Mouse (Mus musculus) forebrain, embryonic 15.5 days (tissue): Measurements from ENCODE around the gene Otog. TPM values are rescaled to one million over a fixed set of nuclear protein-coding genes. Genes with fewer than 3 reads are reported as not detected.

Source experiments
- ATAC-seq: fragments of 200-750 bp; cut with Nextera tagmentation; replicated peaks from 2 replicates; pipeline ENCODE4 v1.8.0; 2017; ENCODE audit warnings: mild to moderate bottlenecking, moderate TSS enrichment, moderate library complexity
- H3K27ac ChIP-seq: fragments of 300-500 bp; sonication (generic); replicated peaks from 2 replicates; pipeline ENCODE4 v1.5.1; 2015; ENCODE audit warnings: mild to moderate bottlenecking, inconsistent platforms
- H3K27me3 ChIP-seq: fragments of 300-500 bp; sonication (generic); 2 replicates; pipeline ENCODE4 v1.6.1; 2015; ENCODE audit warnings: inconsistent platforms
- H3K36me3 ChIP-seq: fragments of 300-500 bp; sonication (generic); 2 replicates; pipeline ENCODE4 v1.6.1; 2015; ENCODE audit warnings: mild to moderate bottlenecking, inconsistent platforms
- H3K4me1 ChIP-seq: fragments of 300-500 bp; sonication (generic); 2 replicates; pipeline ENCODE4 v1.6.1; 2015; ENCODE audit warnings: inconsistent platforms
- H3K4me2 ChIP-seq: fragments of 300-500 bp; sonication (generic); replicated peaks from 2 replicates; pipeline ENCODE4 v1.6.1; 2015; ENCODE audit warnings: mild to moderate bottlenecking, inconsistent platforms
- H3K4me3 ChIP-seq: fragments of 300-500 bp; sonication (generic); 2 replicates; pipeline ENCODE4 v1.5.1; 2015; ENCODE audit warnings: mild to moderate bottlenecking, inconsistent platforms
- H3K9ac ChIP-seq: fragments of 300-500 bp; sonication (generic); replicated peaks from 2 replicates; pipeline ENCODE4 v1.6.1; 2015; ENCODE audit warnings: mild to moderate bottlenecking, inconsistent platforms
- H3K9me3 ChIP-seq: fragments of 300-500 bp; sonication (generic); 2 replicates; pipeline ENCODE4 v1.6.1; 2016; ENCODE audit warnings: inconsistent platforms
- WGBS: fragments of 180-500 bp; shearing (Covaris S2); methylation state at CpG from one replicate; pipeline ENCODE4 v1.1.7; 2015; ENCODE audit warnings: mixed read lengths; 5-methylcytosine and 5-hydroxymethylcytosine counted together
- polyA plus RNA-seq: library from polyadenylated mRNA; unstranded; fragments of >200 nt; fragmentation: Nextera tagmentation; extraction: Ambion mirVana; gene quantifications from 2 replicates; pipeline ENCODE4 v1.2.1, GENCODE M21; 2015

Otog gene
- polyA plus RNA-seq, 1 experiment from 2014 or later = 0.05 TPM

GRCm38 (mm10) chr7:46285161-46285839, 44.5 kb downstream of the Otog start:
- Histone ChIP-seq H3K4me3 (no peak overlapping the region), H3K9ac (no peak overlapping the region), H3K36me3 (no peaks in the 10 kb centered on the region), H3K9me3 (no peaks in the 10 kb centered on the region), H3K27ac (no peak overlapping the region), H3K27me3 (no peaks in the 10 kb centered on the region), H3K4me1 (no peaks in the 10 kb centered on the region), H3K4me2 (no peak overlapping the region)
- ATAC-seq = no peak
- 86% methylated on average over 12 of the region's 12 CpGs for WGBS

GRCm38 (mm10) chr7:46286391-46286790, 45.6 kb downstream of the Otog start:
- Histone ChIP-seq H3K4me1 (no peaks in the 10 kb centered on the region), H3K27me3 (no peaks in the 10 kb centered on the region), H3K27ac (no peak overlapping the region), H3K4me2 (no peak overlapping the region), H3K9me3 (no peaks in the 10 kb centered on the region), H3K4me3 (no peak overlapping the region), H3K36me3 (no peaks in the 10 kb centered on the region), H3K9ac (no peak overlapping the region)
- WGBS = 84% methylated on average over 4 of the region's 4 CpGs
- no peak for ATAC-seq

GRCm38 (mm10) chr7:46287051-46287450, 46.3 kb downstream of the Otog start:
- Histone ChIP-seq H3K4me1 (no peaks in the 10 kb centered on the region), H3K9ac (no peak overlapping the region), H3K9me3 (no peaks in the 10 kb centered on the region), H3K27ac (no peak overlapping the region), H3K4me2 (no peak overlapping the region), H3K36me3 (no peaks in the 10 kb centered on the region), H3K4me3 (no peak overlapping the region), H3K27me3 (no peaks in the 10 kb centered on the region)
- 33% methylated on average over 8 of the region's 8 CpGs for whole genome bisulfite sequencing
- ATAC-seq = no peak

GRCm38 (mm10) chr7:46296330-46296729, 55.5 kb downstream of the Otog start:
- Histone ChIP-seq H3K4me3 (no peak overlapping the region), H3K4me2 (no peak overlapping the region), H3K27me3 (0 out of 2 replicates have a peak, but pooled peaks cover 3% of the 10 kb centered on the region), H3K9me3 (no peaks in the 10 kb centered on the region), H3K27ac (no peak overlapping the region), H3K4me1 (no peaks in the 10 kb centered on the region), H3K36me3 (no peaks in the 10 kb centered on the region), H3K9ac (no peak overlapping the region)
- ATAC-seq = no peak
- 18% methylated on average over 6 of the region's 6 CpGs for WGBS

- H3K9ac ChIP-seq = no peak overlapping the region
- H3K9me3 ChIP-seq = no peaks in the 10 kb centered on the region
- H3K4me3 ChIP-seq = no peak overlapping the region
- no peaks in the 10 kb centered on the region for H3K4me1 ChIP-seq
- H3K27ac ChIP-seq = no peak overlapping the region
- 80% methylated on average over 12 of the region's 12 CpGs for WGBS
- ATAC-seq = no peak
- H3K36me3 ChIP-seq = no peaks in the 10 kb centered on the region
- no peak overlapping the region for H3K4me2 ChIP-seq
- no peaks in the 10 kb centered on the region for H3K27me3 ChIP-seq
Observed at GRCm38 (mm10) chr7:46301031-46301632, 60.3 kb downstream of the Otog start.

GRCm38 (mm10) chr7:46313486-46313885, 72.7 kb downstream of the Otog start:
- WGBS = 32% methylated on average over 6 of the region's 6 CpGs
- Histone ChIP-seq H3K27ac (no peak overlapping the region), H3K27me3 (no peaks in the 10 kb centered on the region), H3K4me3 (no peak overlapping the region), H3K4me1 (no peaks in the 10 kb centered on the region), H3K9ac (no peak overlapping the region), H3K4me2 (no peak overlapping the region), H3K36me3 (no peaks in the 10 kb centered on the region), H3K9me3 (no peaks in the 10 kb centered on the region)
- no peak for ATAC-seq

- no peak for ATAC-seq
- H3K4me3 ChIP-seq = no peak overlapping the region
- no peaks in the 10 kb centered on the region for H3K27me3 ChIP-seq
- H3K4me1 ChIP-seq = no peaks in the 10 kb centered on the region
- no peak overlapping the region for H3K4me2 ChIP-seq
- H3K9me3 ChIP-seq = no peaks in the 10 kb centered on the region
- H3K27ac ChIP-seq = no peak overlapping the region
- H3K36me3 ChIP-seq = no peaks in the 10 kb centered on the region
- H3K9ac ChIP-seq = no peak overlapping the region
- WGBS = 32% methylated on average over 4 of the region's 6 CpGs
Observed at GRCm38 (mm10) chr7:46314220-46315009, 73.6 kb downstream of the Otog start.

- H3K27ac ChIP-seq = no peak overlapping the region
- H3K4me1 ChIP-seq = no peaks in the 10 kb centered on the region
- H3K4me2 ChIP-seq = no peak overlapping the region
- no peak overlapping the region for H3K9ac ChIP-seq
- no peaks in the 10 kb centered on the region for H3K36me3 ChIP-seq
- no peaks in the 10 kb centered on the region for H3K9me3 ChIP-seq
- WGBS = 84% methylated on average over 4 of the region's 4 CpGs
- ATAC-seq = no peak
- H3K27me3 ChIP-seq = no peaks in the 10 kb centered on the region
- H3K4me3 ChIP-seq = no peak overlapping the region
Observed at GRCm38 (mm10) chr7:46315692-46316091, 74.9 kb downstream of the Otog start.

- Histone ChIP-seq H3K4me3 (no peak overlapping the region), H3K4me2 (no peak overlapping the region), H3K27me3 (no peaks in the 10 kb centered on the region), H3K9ac (no peak overlapping the region), H3K9me3 (no peaks in the 10 kb centered on the region), H3K4me1 (no peaks in the 10 kb centered on the region), H3K27ac (no peak overlapping the region), H3K36me3 (no peaks in the 10 kb centered on the region)
- WGBS = 11% methylated on average over 7 of the region's 7 CpGs
- ATAC-seq = no peak
Observed at GRCm38 (mm10) chr7:46316948-46317347, 76.2 kb downstream of the Otog start.

GRCm38 (mm10) chr7:46321242-46321641, 80.5 kb downstream of the Otog start:
- Histone ChIP-seq H3K9me3 (no peaks in the 10 kb centered on the region), H3K9ac (no peak overlapping the region), H3K27ac (no peak overlapping the region), H3K36me3 (no peaks in the 10 kb centered on the region), H3K27me3 (no peaks in the 10 kb centered on the region), H3K4me3 (no peak overlapping the region), H3K4me1 (no peaks in the 10 kb centered on the region), H3K4me2 (no peak overlapping the region)
- no peak for ATAC-seq
- 77% methylated on average over 3 of the region's 3 CpGs for WGBS

GRCm38 (mm10) chr7:46327896-46328295, 87.1 kb downstream of the Otog start:
- no peak overlapping the region for H3K4me3 ChIP-seq
- H3K4me1 ChIP-seq = no peaks in the 10 kb centered on the region
- H3K27ac ChIP-seq = no peak overlapping the region
- no peaks in the 10 kb centered on the region for H3K36me3 ChIP-seq
- no peak for ATAC-seq
- H3K9ac ChIP-seq = no peak overlapping the region
- no peaks in the 10 kb centered on the region for H3K27me3 ChIP-seq
- WGBS = 66% methylated on average over 4 of the region's 4 CpGs
- H3K9me3 ChIP-seq = no peaks in the 10 kb centered on the region
- no peak overlapping the region for H3K4me2 ChIP-seq

- no peaks in the 10 kb centered on the region for H3K4me1 ChIP-seq
- no peak overlapping the region for H3K27ac ChIP-seq
- H3K9me3 ChIP-seq = no peaks in the 10 kb centered on the region
- H3K27me3 ChIP-seq = no peaks in the 10 kb centered on the region
- H3K9ac ChIP-seq = no peak overlapping the region
- no peaks in the 10 kb centered on the region for H3K36me3 ChIP-seq
- no peak overlapping the region for H3K4me3 ChIP-seq
- no peak for ATAC-seq
- WGBS = 92% methylated on average over 9 of the region's 9 CpGs
- no peak overlapping the region for H3K4me2 ChIP-seq
Observed at GRCm38 (mm10) chr7:46337397-46337796, 96.6 kb downstream of the Otog start.
